Mouse (Mus musculus) 3T3-L1 (cell line): ENCODE measurements at regions not wholly inside any gene's neighbourhood (a gene's known extent, or its start where the extent isn't known, plus 50 kb on each side); places are given as distances from the start of the nearest gene placed in this dataset.
A peak's percentile ranks its signal among the peaks of the same experiment; 100 is the strongest.

ENCODE experiments used
- DNase-seq: peaks from one replicate; pipeline ENCODE4 v3.0.0-alpha.2; 2015; ENCODE audit warnings: low read depth, low spot score

- DNase-seq = no peak
These were observed 149.1 kb upstream of the Dyrk2 start for GRCm38 (mm10) chr10:119019082-119019481.

DNA sequence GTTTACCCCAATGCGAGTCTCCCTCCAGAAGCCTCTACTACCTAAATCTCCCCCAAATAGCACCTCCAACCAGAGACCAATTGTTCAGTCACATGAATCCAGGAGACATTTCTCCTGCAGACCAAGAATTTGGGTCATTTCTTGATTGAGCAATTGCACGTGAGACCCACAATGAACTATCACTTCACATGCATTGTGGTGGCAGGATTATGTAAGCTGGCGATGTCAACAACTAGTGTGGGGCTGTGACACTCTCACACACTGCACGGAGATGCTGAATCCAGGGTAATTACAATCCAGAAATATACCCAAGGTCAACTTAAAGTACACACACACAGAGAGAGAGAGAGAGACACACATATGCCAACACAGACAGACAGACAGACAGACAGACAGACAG, 148.5 kb upstream of the Dyrk2 start:
- DNase-seq = no peak

DNA sequence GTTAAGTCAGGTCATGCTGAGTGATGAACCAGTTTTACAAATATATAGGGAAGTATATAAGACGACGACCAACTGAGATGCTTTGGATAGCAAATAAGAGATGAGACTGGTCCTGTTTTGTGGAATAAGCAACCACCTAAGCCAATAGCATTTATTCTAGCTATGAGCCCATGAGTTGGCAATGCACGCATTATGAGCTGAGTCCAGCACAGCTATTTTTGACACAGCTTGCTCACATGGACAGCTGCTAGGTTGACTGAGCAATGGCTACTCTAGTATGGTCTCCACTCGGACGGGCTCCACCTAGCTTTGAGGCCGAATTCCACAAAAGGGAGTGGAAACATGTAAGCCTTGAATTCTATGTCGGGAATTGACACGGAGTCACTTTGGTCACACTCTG, 146.1 kb upstream of the Dyrk2 start:
- DNase-seq = peak; percentile 14

- DNase-seq = peak; percentile 84
These were observed 145.5 kb upstream of the Dyrk2 start for GRCm38 (mm10) chr10:119015311-119016055.

GRCm38 (mm10) chr10:119014731-119015130, 144.7 kb upstream of the Dyrk2 start:
- no peak for DNase-seq

DNA sequence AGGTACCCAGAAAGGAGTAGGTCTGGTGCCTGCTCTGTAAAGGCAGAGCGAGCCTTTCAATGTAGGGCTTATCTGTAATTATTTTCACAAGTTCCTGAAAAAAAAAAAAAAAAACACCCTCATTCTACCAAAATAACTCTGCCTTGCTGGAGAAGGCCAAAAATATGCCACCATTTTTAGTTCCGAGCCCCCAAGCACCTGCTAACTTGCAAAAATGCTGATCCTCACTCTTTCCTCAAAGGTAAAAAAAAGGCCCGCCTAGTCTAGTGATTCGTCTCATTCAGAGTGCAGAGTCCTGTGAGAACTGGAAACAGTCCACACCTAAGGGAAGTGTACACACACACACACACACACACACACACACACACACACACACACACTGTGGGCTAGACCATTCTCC, 143.7 kb upstream of the Dyrk2 start:
- no peak for DNase-seq

DNA sequence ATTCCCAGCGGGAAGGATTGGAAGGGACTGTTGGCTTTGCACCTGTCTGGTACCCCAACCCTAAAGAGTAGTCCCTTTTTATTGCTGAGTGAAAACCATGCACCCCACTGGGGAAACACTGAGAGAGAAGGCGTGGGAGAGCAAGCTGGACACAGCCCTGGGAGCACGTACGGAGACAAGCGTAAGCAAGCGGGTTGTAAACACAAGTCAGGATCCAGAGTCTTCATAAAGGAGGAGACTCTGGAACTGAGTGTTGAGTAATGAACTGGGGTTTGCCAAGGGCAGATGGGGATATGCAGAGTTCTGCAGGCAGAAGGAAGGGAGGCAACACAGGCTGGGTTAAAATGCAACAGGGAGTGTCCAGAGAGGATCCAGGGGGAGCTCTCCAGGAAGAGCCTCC, 141.5 kb upstream of the Dyrk2 start:
- no peak for DNase-seq

DNA sequence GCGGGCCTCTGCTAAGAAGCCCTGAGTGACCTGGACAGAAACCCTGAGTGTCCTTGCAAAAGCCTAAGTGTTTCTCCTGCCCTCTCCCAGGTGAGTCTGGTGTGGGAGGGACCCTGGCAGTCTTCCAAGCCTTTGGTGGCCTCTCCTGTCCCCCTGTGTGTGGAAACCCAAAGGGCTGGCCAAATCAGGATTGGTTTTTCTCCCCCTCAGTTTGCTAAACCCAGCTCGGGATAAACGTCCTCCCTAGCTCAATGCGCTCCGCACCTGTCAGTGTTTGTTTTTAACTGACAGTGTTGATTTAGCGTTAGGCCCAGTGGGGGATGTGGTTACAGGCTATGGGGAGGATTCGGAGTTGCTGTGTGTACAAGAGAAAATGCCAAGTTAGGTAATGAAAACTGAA, 140.9 kb upstream of the Dyrk2 start:
- DNase-seq = no peak

- DNase-seq = no peak
These were observed 137.0 kb upstream of the Dyrk2 start for GRCm38 (mm10) chr10:119006866-119007575.

DNA sequence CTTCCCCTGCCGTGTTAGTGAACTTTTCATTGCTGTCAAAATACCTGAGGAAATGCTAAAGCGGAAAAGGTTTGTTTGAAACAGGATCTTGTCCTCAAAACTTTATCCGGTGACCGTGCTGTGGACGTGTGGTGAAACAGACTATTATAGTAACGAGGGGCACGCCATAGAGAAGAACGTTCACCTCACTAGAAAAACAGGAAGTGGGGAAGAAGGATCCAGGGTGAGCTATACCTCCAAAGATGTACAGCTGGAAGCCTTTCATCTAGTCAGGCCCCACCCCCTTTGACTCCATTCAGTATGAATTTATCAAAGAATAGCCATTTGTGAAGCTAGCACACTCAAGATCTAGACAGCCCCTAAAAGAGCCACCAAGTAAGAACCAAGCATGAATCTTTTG, 135.5 kb upstream of the Dyrk2 start:
- no peak for DNase-seq

DNA sequence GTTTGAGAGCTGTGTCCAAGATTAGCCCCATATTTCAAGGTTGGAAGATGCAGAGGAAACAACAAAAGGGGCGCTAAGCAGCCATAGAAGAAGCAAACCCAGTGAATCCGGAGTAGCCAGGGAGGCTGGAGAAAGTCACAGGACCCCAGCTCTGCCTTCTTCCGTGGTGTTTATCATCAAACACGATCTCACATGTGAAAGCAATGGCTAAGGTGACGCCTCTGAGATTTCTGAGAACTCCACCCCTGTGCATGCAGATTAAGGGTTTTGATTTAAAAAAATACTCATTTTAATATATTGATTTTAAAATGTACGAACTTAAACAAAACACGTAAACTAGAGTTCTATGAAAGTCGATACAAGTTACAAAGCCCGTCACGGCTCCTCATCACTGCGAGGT, 134.4 kb upstream of the Dyrk2 start:
- DNase-seq = no peak

- peak; percentile 63 for DNase-seq
These were observed 133.8 kb upstream of the Dyrk2 start for GRCm38 (mm10) chr10:119003839-119004238.

GRCm38 (mm10) chr10:119003042-119003441, 133.0 kb upstream of the Dyrk2 start:
- DNase-seq = no peak

GRCm38 (mm10) chr10:119001895-119002294, 131.9 kb upstream of the Dyrk2 start:
- DNase-seq = no peak

DNA sequence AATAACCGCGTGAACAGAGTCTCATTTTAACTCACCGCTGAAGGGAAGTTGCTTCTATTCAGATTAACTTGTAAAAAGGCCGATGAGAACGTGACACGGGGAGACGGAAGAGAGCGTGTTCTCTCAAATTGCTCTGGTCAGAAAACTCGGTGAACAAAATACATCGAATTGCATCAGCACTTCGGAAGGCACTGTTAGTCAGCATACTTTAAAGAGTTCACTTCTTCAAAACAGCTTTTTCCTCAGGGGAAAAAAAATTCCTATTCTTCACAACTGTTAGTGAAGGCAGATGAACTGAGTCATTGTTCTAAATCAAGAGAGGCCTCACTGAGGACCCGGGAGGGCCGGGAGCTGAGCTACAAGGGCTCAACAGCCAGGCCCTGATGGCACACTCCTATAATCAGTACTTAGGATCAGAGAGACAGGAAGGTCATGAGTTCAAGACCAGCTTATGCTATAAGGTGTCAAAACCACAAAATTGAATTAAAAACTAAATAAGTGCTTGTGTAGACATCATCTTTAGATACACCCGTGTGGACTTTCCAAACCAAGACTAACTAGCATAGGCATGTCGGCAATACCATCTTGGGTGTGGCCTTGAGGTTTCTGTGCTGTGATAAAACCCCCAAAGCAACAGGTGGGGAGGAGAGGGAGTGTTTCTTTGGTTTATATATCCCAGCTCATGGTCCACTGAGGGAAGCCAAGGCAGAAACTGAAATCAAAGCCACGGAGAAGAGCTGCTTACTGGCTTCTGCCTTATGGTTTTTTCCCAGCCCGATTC, 131.2 kb upstream of the Dyrk2 start:
- DNase-seq = peak; percentile 79

DNA sequence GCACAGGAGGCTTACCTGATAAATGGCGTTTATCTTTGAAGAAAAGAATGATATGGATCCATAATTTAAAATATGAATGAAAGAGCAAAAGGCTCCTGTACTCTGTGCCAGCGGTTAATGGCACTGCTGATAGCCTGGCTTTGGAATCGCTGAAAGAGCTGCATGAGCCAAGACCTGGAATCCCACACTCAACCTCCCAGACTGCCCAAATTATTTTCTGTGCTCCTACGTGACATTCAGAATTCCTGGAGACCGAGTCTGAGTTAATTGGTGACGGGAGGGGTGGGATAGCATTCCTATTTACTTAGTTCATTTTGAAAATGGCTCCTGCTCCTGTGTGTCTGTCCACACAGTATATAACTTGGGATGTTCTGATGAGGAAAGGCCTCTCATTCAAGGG, 129.0 kb upstream of the Dyrk2 start:
- peak; percentile 44 for DNase-seq

DNA sequence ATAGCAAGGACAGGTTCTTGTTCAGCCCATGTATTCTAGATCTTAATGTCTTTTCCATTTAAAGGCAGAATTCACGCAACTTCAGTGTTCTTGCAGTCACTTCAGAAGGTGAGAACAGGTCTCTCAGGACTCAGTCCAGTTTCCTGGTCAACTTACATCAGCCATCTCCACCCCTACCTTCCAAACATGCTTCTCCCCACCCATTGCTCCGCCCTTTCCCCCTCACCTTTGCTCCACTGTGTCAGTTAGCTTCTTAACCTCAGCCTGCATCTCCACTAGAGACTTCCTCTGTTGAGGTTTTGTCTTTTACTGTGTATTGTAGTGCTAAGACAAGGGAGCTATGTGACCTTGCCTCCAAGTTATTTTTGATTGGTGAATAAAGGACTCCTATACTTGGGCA, 127.0 kb upstream of the Dyrk2 start:
- DNase-seq = no peak

DNA sequence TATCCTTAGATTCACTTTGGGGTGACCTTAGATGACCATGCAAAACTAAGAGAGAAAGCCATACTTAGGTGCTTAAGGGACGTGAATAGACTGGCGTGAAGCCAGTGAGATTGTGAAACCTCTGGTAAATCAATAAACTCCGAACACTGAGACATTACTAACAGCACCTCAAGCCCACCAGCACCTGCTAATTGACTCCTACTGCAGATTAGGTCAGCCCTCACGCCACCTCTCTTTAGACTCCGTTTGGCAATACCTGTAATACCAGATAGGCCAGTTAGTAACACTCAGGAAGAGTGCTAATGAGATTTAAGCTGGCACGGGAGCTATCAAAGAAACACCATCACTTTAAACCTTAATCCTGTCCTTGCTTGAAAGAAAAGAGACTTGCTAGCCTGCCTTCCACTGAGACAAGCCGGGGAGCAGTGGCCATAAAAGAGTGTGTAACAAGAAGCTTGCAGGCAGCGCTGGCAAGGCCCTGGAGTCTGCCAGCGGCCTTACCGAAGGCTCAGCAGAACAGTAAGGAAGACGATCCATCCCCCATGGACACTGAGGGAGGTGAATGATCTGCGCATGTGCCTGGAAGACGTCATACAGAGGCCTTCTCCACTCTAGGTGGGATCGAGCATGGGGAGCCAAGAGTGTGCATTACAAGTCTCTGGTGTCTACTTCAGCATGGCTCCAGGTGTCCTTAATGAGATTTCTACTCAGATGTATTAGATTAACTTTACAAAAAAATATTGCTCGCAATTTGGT, 124.0 kb upstream of the Dyrk2 start:
- DNase-seq = no peak

GRCm38 (mm10) chr10:118991213-118991612, 121.2 kb upstream of the Dyrk2 start:
- peak; percentile 98 for DNase-seq

- no peak for DNase-seq
These were observed 120.5 kb upstream of the Dyrk2 start for GRCm38 (mm10) chr10:118990500-118990899.

GRCm38 (mm10) chr10:118989812-118990211, 119.8 kb upstream of the Dyrk2 start:
- no peak for DNase-seq

GRCm38 (mm10) chr10:118988249-118988648, 118.2 kb upstream of the Dyrk2 start:
- peak; percentile 67 for DNase-seq
